Mouse (Mus musculus) embryonic facial prominence, embryonic 14.5 days (tissue): Measurements from ENCODE around the gene Nacad. TPM values are rescaled to one million over a fixed set of nuclear protein-coding genes. Genes with fewer than 3 reads are reported as not detected.

Experiments used
- polyA plus RNA-seq: library from polyadenylated mRNA; unstranded; fragments of >200 nt; fragmentation: Nextera tagmentation; extraction: Ambion mirVana; gene quantifications from 2 replicates; pipeline ENCODE4 v1.2.1, GENCODE M21; 2014

The Nacad gene
- polyA plus RNA-seq, 1 experiment from 2014 or later = 7.0 TPM

Other genes starting within 250 kb of the Nacad start
- gene Zmiz2, start 217.0 kb downstream of the Nacad start, polyA plus RNA-seq = 11.2 and 12.4 TPM in 2 replicates
- gene Ppia, start 190.6 kb downstream of the Nacad start, polyA plus RNA-seq = 4,672 and 4,857 TPM in 2 replicates
- 428 and 463 TPM in 2 replicates for gene H2afv, start 161.6 kb downstream of the Nacad start, polyA plus RNA-seq
- gene Purb, start 130.1 kb downstream of the Nacad start, polyA plus RNA-seq = 28.8 and 29.2 TPM in 2 replicates
- gene Myo1g, start 85.1 kb downstream of the Nacad start, polyA plus RNA-seq = 2.1 and 2.4 TPM in 2 replicates
- 93.5 and 93.7 TPM in 2 replicates for gene Ccm2, start 59.2 kb downstream of the Nacad start, polyA plus RNA-seq
- 33.7 and 35.7 TPM in 2 replicates for gene Tbrg4, start 20.0 kb upstream of the Nacad start, polyA plus RNA-seq
- not detected in 2 replicates for gene Wap, start 32.6 kb upstream of the Nacad start, polyA plus RNA-seq
- gene Ramp3, start 52.5 kb upstream of the Nacad start, polyA plus RNA-seq = 12.2 and 15.1 TPM in 2 replicates
- gene Gm11983, start 231.6 kb upstream of the Nacad start, polyA plus RNA-seq = not detected in 2 replicates